Mouse (Mus musculus): ENCODE results near the gene Reln. TPM values are rescaled to one million over a fixed set of nuclear protein-coding genes. Genes with fewer than 3 reads are reported as not detected.

Reln gene
- polyA plus RNA-seq, 1 experiment from 2014 or later = 2.4 TPM

DNA sequence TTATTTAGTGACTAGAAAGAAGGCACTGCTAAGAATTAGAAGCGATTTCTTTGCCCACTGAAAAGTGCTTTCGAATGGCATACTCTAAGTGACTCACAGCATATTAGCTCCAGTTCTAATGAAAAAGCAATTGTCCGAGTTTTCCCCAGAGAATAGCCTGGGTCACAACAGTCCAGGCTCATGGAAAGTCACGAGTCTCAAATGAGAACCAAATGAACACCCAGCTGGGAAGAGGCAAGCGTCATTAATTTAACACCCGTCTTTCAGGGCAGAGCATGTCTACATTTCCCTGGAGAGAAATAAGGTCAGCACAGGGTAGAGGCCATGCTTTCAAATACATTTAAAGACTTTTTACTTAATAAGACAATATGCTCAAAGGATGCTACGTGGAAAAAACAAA, 312.8 kb downstream of the Reln start:
- Histone ChIP-seq H3K36me3 (ENCODE audit: insufficient read depth, low read length) (no peaks in the 10 kb centered on the region), H3K27ac (ENCODE audit: low read length) (no peak overlapping the region), H3K4me2 (replicated peaks; ENCODE audit: low read depth, low read length) (no peak overlapping the region), H3K9me3 (ENCODE audit: low read length) (no peaks in the 10 kb centered on the region), H3K4me3 (ENCODE audit: low read depth, low read length) (no peak overlapping the region), H3K9ac (replicated peaks; ENCODE audit: low read depth) (no peak overlapping the region), H3K27me3 (replicated peaks; ENCODE audit: insufficient read depth, low read length) (no peaks in the 10 kb centered on the region), H3K4me1 (ENCODE audit: insufficient read depth, low read depth, low read length) (no peaks in the 10 kb centered on the region)
- TF ChIP-seq EP300 (IDR thresholded peaks at IDR 0.05) (no peak), CTCF (IDR thresholded peaks at IDR 0.05) (no peak)
- no peak for DNase-seq (ENCODE audit: low spot score)
- no peak for ATAC-seq
- 62% methylated on average over 7 of the region's 7 CpGs for WGBS

DNA sequence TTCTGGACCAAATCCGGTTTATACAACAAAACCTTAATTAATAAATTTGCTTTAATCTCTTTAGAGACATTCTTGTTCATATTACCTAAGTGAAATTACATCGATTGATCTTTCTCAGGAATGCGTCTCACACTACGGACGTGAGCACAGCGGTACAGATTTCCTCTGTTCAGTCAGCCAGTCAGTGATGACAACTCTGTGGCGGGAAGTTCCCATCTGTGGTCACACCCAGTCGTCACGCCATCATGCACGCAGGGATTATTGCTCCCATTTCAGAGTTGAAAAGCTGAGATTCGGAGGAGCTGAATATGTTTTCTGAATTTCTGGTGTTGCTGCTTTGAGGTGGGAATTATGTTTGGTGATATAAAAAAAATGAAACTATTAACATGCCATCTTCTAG, 316.1 kb downstream of the Reln start:
- no peaks in the 10 kb centered on the region for H3K36me3 ChIP-seq (ENCODE audit: insufficient read depth, low read length)
- H3K4me2 ChIP-seq (replicated peaks; ENCODE audit: low read depth, low read length) = no peak overlapping the region
- DNase-seq (ENCODE audit: low spot score) (no peak), ATAC-seq (no peak)
- no peaks in the 10 kb centered on the region for H3K27me3 ChIP-seq (replicated peaks; ENCODE audit: insufficient read depth, low read length)
- H3K4me3 ChIP-seq (ENCODE audit: low read depth, low read length) = no peak overlapping the region
- H3K4me1 ChIP-seq (ENCODE audit: insufficient read depth, low read depth, low read length) = no peaks in the 10 kb centered on the region
- WGBS = 86% methylated on average over 11 of the region's 11 CpGs
- no peak overlapping the region for H3K9ac ChIP-seq (replicated peaks; ENCODE audit: low read depth)
- H3K9me3 ChIP-seq (ENCODE audit: low read length) = no peaks in the 10 kb centered on the region
- H3K27ac ChIP-seq (ENCODE audit: low read length) = no peak overlapping the region
- TF ChIP-seq CTCF (IDR thresholded peaks at IDR 0.05) (no peak), EP300 (IDR thresholded peaks at IDR 0.05) (no peak)

DNA sequence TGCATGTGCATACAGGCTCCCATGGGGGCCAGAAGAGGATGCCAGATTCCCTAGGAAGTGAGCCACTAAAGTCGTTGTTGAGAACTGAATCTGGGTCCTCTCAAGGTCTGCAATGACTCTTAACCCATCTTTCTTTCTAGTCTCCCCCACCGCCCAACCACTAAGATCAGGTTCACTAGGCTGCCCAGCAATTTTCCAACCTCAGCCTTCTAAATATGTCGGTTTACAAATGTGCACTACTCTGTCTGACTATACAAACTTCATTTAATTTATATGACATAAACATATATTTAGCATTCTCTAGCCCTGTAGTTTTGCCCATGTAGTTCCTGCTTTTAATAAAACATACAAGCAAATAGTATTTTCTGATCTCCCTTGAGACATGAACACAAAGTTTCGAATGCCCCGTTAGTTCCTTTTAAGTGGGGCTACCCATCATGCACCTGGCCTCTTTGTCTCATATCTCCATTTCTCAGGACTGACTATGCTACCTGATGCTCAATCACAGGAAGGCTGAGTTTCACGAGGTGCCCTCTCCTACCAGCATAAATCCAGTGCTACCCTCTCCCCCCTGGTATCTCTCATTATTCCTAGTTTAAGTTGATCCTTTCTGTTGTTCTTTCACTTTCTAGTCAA, 317.1 kb downstream of the Reln start:
- ATAC-seq = no peak
- no peak overlapping the region for H3K4me3 ChIP-seq (ENCODE audit: low read depth, low read length)
- no peak for TF ChIP-seq EP300 (IDR thresholded peaks at IDR 0.05)
- TF ChIP-seq CTCF (IDR thresholded peaks at IDR 0.05) = no peak
- H3K36me3 ChIP-seq (ENCODE audit: insufficient read depth, low read length) = no peaks in the 10 kb centered on the region
- no peak for DNase-seq (ENCODE audit: low spot score)
- H3K4me2 ChIP-seq (replicated peaks; ENCODE audit: low read depth, low read length) = no peak overlapping the region
- no peak overlapping the region for H3K27ac ChIP-seq (ENCODE audit: low read length)
- H3K9ac ChIP-seq (replicated peaks; ENCODE audit: low read depth) = no peak overlapping the region
- H3K27me3 ChIP-seq (replicated peaks; ENCODE audit: insufficient read depth, low read length) = no peaks in the 10 kb centered on the region
- 81% methylated on average over 6 of the region's 6 CpGs for WGBS
- H3K9me3 ChIP-seq (ENCODE audit: low read length) = no peaks in the 10 kb centered on the region
- no peaks in the 10 kb centered on the region for H3K4me1 ChIP-seq (ENCODE audit: insufficient read depth, low read depth, low read length)

DNA sequence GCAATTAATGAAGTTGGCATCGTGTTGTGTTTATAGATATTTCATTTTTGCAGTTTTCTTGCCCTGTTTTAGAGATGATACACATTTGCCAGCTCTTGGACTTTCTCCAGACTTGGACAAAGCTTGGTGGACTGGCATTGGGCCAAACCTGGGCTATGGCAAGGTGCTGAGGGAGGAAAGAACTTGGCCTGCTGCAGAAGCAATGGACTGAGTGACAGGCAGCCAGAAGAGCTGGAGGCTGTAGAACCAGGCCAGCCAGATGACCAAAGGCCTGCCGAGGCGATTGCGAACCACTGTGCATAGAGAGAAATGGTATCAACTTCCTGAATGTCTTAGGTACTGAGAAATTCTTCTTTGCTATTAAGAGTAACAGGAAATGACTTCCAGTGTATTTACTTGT, 318.8 kb downstream of the Reln start:
- TF ChIP-seq EP300 (IDR thresholded peaks at IDR 0.05) = no peak
- no peak for TF ChIP-seq CTCF (IDR thresholded peaks at IDR 0.05)
- Histone ChIP-seq H3K4me2 (replicated peaks; ENCODE audit: low read depth, low read length) (no peak overlapping the region), H3K27me3 (replicated peaks; ENCODE audit: insufficient read depth, low read length) (no peaks in the 10 kb centered on the region), H3K9ac (replicated peaks; ENCODE audit: low read depth) (no peak overlapping the region), H3K9me3 (ENCODE audit: low read length) (no peaks in the 10 kb centered on the region), H3K36me3 (ENCODE audit: insufficient read depth, low read length) (no peaks in the 10 kb centered on the region), H3K4me3 (ENCODE audit: low read depth, low read length) (no peak overlapping the region), H3K4me1 (ENCODE audit: insufficient read depth, low read depth, low read length) (no peaks in the 10 kb centered on the region), H3K27ac (ENCODE audit: low read length) (no peak overlapping the region)
- ATAC-seq (no peak), DNase-seq (ENCODE audit: low spot score) (no peak)
- 75% methylated on average over 4 of the region's 4 CpGs for WGBS

DNA sequence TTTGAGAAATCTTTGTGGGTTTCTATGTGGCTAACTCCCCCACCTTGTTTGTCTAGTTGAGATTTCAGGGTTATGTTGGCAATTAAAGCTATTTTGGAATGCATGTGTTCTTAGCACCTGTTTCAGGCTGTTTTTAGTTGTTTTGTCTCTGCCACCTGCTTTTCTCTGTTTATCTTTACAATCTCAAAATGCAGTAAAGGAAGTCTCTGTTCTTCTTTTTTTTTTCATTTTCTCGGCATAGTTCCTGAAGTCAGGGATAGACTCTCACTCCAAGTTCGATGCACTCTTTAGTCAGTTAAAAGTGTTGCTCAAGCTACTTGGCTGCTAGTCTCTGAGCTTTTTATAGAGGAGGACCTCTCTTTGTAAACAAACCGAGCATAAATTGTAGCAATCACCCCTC, 320.4 kb downstream of the Reln start:
- 18% methylated on average over 3 of the region's 3 CpGs for WGBS
- H3K27ac ChIP-seq (ENCODE audit: low read length) = no peak overlapping the region
- DNase-seq (ENCODE audit: low spot score) (no peak), ATAC-seq (no peak)
- no peaks in the 10 kb centered on the region for H3K36me3 ChIP-seq (ENCODE audit: insufficient read depth, low read length)
- no peak for TF ChIP-seq CTCF (IDR thresholded peaks at IDR 0.05)
- no peak for TF ChIP-seq EP300 (IDR thresholded peaks at IDR 0.05)
- no peaks in the 10 kb centered on the region for H3K9me3 ChIP-seq (ENCODE audit: low read length)
- H3K4me3 ChIP-seq (ENCODE audit: low read depth, low read length) = no peak overlapping the region
- H3K27me3 ChIP-seq (replicated peaks; ENCODE audit: insufficient read depth, low read length) = no peaks in the 10 kb centered on the region
- no peak overlapping the region for H3K9ac ChIP-seq (replicated peaks; ENCODE audit: low read depth)
- H3K4me2 ChIP-seq (replicated peaks; ENCODE audit: low read depth, low read length) = no peak overlapping the region
- H3K4me1 ChIP-seq (ENCODE audit: insufficient read depth, low read depth, low read length) = no peaks in the 10 kb centered on the region

DNA sequence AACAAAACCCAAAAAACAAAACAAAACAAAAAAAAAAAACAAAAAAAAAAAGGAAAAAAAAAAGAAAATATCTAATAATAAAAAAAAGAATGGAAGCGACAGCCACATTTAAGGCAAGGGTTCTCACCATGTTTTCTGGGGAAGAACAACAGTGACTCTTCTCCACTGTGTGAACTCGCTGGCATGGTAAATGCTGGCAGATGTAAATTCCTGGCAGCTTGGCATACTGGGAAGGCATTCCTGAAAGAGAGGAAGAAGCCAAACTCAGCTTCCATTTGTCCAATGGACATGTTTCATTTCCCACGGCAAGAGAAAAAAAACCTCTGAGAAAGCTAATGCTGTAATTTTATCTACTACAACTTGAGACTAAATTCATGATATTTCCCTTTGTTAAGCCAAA, 326.6 kb downstream of the Reln start:
- Histone ChIP-seq H3K9ac (replicated peaks; ENCODE audit: low read depth) (no peak overlapping the region), H3K27ac (ENCODE audit: low read length) (no peak overlapping the region), H3K4me3 (ENCODE audit: low read depth, low read length) (no peak overlapping the region), H3K27me3 (replicated peaks; ENCODE audit: insufficient read depth, low read length) (no peaks in the 10 kb centered on the region), H3K4me1 (ENCODE audit: insufficient read depth, low read depth, low read length) (no peaks in the 10 kb centered on the region), H3K4me2 (replicated peaks; ENCODE audit: low read depth, low read length) (no peak overlapping the region), H3K9me3 (ENCODE audit: low read length) (no peaks in the 10 kb centered on the region), H3K36me3 (ENCODE audit: insufficient read depth, low read length) (no peaks in the 10 kb centered on the region)
- DNase-seq (ENCODE audit: low spot score) = no peak
- TF ChIP-seq CTCF (IDR thresholded peaks at IDR 0.05) (no peak), EP300 (IDR thresholded peaks at IDR 0.05) (no peak)
- 80% methylated on average over 3 of the region's 3 CpGs for WGBS
- no peak for ATAC-seq

DNA sequence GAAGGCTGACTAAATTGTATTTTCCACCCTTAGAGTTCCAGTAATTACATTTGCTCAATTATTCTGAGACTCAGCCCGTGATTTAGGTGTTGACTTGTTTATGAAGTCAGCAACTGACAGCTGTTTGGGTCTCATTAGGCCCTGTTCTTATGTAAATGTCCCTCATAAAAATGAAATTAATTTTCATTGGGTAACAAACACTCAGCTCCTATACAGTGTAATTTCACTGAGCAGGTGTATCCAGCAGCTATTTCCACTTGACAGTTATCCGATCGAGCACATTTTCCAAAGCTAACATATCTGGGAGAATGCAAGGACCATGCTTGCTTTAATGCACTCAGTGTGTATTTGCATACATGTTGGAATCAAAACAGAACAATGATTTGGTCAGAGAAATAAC, 330.0 kb downstream of the Reln start:
- no peaks in the 10 kb centered on the region for H3K4me1 ChIP-seq (ENCODE audit: insufficient read depth, low read depth, low read length)
- no peak overlapping the region for H3K9ac ChIP-seq (replicated peaks; ENCODE audit: low read depth)
- H3K9me3 ChIP-seq (ENCODE audit: low read length) = no peaks in the 10 kb centered on the region
- DNase-seq (ENCODE audit: low spot score) (no peak), ATAC-seq (no peak)
- no peak for TF ChIP-seq EP300 (IDR thresholded peaks at IDR 0.05)
- no peak for TF ChIP-seq CTCF (IDR thresholded peaks at IDR 0.05)
- no peak overlapping the region for H3K27ac ChIP-seq (ENCODE audit: low read length)
- H3K36me3 ChIP-seq (ENCODE audit: insufficient read depth, low read length) = no peaks in the 10 kb centered on the region
- H3K4me2 ChIP-seq (replicated peaks; ENCODE audit: low read depth, low read length) = no peak overlapping the region
- no peaks in the 10 kb centered on the region for H3K27me3 ChIP-seq (replicated peaks; ENCODE audit: insufficient read depth, low read length)
- WGBS = 86% methylated on average over 3 of the region's 3 CpGs
- no peak overlapping the region for H3K4me3 ChIP-seq (ENCODE audit: low read depth, low read length)
